Mouse (Mus musculus) left cerebral cortex, adult 2 months (tissue): ENCODE data around the gene Lfng. TPM values are rescaled to one million over a fixed set of nuclear protein-coding genes. Genes with fewer than 3 reads are reported as not detected.

Experiments used
- DNase-seq, 2 experiments: peaks; one replicate each; pipeline ENCODE4 v3.0.0; 2021 to 2022; ENCODE audit warnings: low spot score in 2 of 2, mixed read lengths in 1 of 2; ENCODE audit errors: extremely low spot score in 1 of 2
- H3K27ac ChIP-seq: fragments of 200-600 bp; 2 replicates; pipeline ENCODE4 v1.8.1; 2022
- H3K4me3 ChIP-seq: fragments of 200-600 bp; 2 replicates; pipeline ENCODE4 v1.8.1; 2022
- CTCF ChIP-seq: fragments of 200-600 bp; IDR thresholded peaks from 2 replicates; pipeline ENCODE4 v1.8.1; 2022; ENCODE audit warnings: antibody characterized with exemption, mild to moderate bottlenecking, moderate library complexity
- intact Hi-C: fragments of 180-260 bp; cut with DNase I; formaldehyde crosslinking; loops from one replicate; pipeline ENCODE4 v1.15.1; 2025
- total RNA-seq, 2 experiments: library from RNA; stranded (reverse); gene quantifications; 2 replicates each; pipeline ENCODE4 v1.2.3; 2021

Gene Lfng
- total RNA-seq, 2 experiments from 2014 or later = 25.9 to 26.2 TPM

GRCm38 (mm10) chr5:140619895-140620736, 13.0 kb downstream of the Lfng start:
- no peak overlapping the region for H3K27ac ChIP-seq
- no peak overlapping the region for H3K4me3 ChIP-seq
- DNase-seq = no peak
- intact Hi-C loops = loop anchor here (1.0 to 2.0 kb wide), 2 partner anchors 51 to 80 kb away; no protein-coding TSS in a partner anchor
- TF ChIP-seq CTCF = no peak

- DNase-seq = no peak
Measured at GRCm38 (mm10) chr5:140621092-140621491, 14.0 kb downstream of the Lfng start.

GRCm38 (mm10) chr5:140621517-140621916, 14.4 kb downstream of the Lfng start:
- Histone ChIP-seq H3K4me3 (no peak overlapping the region), H3K27ac (no peak overlapping the region; the same call in 1 of the 2 replicates)
- TF ChIP-seq CTCF = no peak
- intact Hi-C loops = no loop called here
- DNase-seq = no peak

More at GRCm38 (mm10) chr5:140621092-140621491, 14.0 kb downstream of the Lfng start:
- no peak overlapping the region for H3K4me3 ChIP-seq
- TF ChIP-seq CTCF = no peak
- intact Hi-C loops = no loop called here
- no peak overlapping the region; the same call in 1 of the 2 replicates for H3K27ac ChIP-seq

DNA sequence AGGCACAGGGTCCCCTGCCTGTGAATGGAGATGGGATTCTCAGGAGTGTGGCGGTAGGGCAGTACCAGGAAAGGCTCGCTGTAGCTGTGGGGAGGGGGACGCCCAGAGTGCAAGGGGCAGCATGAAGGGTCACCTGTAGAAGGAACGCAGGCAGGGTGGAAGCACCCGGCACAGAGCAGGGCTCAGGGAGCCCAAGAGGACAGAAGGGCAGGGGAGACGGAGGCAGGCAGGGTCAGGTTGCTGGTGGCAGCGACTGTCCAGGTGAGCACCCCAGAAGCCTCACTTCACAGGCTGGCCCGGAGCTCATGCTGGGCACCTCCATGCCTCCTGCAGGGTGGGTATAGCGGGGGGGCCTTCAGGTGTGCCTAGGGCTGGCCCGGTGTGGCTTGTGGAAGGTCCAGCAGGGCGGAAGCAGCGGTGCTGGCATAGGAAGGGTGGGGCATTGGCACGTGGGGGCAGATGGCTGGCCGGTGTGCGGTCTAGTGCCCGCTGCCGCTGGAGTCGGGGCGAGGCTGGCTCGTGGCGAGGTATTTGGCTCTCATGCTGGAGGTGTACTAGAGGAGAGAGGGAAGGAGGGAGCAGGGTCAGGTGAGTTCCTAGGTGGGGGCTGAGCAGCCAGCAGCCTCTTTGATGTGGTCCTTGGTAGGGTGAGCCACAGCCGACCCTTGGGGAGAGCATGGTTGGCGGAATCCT, 16.0 kb downstream of the Lfng start:
- Histone ChIP-seq H3K27ac (no peak overlapping the region), H3K4me3 (no peak overlapping the region)
- DNase-seq = no peak
- intact Hi-C loops = no loop called here
- no peak for TF ChIP-seq CTCF

DNA sequence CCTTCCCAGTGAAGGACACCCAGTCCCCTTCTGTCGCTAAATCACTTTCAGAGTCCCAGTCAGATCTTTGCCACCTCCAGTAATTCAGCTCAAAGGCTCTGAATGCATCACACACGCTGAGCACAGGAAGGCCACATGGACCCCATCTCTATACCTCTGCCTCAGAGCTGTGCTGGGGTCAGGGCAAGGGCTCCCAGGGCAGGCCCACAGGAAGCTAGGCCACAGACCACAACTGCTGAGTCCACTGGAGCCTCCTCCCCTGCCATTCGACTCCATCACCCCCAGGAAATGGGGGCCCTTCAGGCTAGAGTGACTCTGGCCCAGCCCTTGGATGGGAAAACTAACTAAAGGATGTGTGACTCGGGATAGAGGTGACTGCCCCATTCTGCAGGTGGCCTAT, 16.7 kb downstream of the Lfng start:
- Histone ChIP-seq H3K27ac (no peak overlapping the region), H3K4me3 (no peak overlapping the region)
- no peak for TF ChIP-seq CTCF
- no peak for DNase-seq
- intact Hi-C loops = no loop called here

- no peak for TF ChIP-seq CTCF
- intact Hi-C loops = no loop called here
- no peak overlapping the region for H3K27ac ChIP-seq
- no peak for DNase-seq
- H3K4me3 ChIP-seq = no peak overlapping the region
Measured at GRCm38 (mm10) chr5:140624238-140624637, 17.1 kb downstream of the Lfng start.

DNA sequence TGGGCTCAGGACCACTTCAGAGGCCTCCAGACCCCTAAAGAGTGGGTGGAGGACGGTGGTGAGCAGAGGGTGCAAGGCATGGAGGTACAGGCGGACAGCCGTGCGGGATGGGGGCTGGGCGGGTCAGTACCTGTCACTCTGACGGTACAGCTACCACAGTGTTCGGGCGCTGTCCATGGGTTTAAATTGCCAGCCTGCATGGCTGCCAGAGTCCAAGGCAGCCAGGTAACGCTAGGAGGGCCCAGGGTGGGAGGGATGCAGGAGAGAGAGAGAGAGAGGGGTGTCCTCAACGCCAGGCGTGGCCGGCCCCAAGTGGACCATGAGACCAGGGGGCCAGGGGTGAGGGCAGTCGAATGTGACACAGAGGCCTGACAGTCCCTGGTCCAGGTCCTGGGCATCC, 17.8 kb downstream of the Lfng start:
- intact Hi-C loops = no loop called here
- TF ChIP-seq CTCF = no peak
- H3K4me3 ChIP-seq = no peak overlapping the region
- no peak overlapping the region for H3K27ac ChIP-seq
- no peak for DNase-seq

DNA sequence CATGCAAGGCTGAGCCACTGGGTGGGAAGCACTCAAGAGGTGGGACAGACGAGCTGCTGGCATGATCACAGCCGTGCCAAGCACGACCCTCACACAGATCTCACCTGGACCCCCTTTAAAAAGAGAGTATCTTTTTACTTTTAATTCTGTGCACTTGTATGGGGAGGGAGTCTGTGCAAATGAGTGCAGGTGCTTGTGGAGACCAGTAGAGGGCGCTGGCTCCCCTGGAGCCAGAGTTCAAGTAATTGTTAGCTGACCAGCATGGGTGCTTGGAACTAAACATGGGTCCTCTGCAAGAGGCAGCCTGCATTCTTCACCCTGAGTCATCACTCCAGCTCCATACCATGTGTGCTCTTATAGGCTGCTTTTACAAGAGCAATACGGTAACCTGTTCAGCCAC, 20.5 kb downstream of the Lfng start:
- no peak overlapping the region for H3K4me3 ChIP-seq
- no peak overlapping the region for H3K27ac ChIP-seq
- intact Hi-C loops = no loop called here
- no peak for DNase-seq
- peak; percentile 35 for TF ChIP-seq CTCF

- Histone ChIP-seq H3K4me3 (no peak overlapping the region), H3K27ac (no peak overlapping the region)
- TF ChIP-seq CTCF = peak; percentile 42
- no peak for DNase-seq
- intact Hi-C loops = no loop called here
Measured at GRCm38 (mm10) chr5:140628995-140629394, 21.9 kb downstream of the Lfng start.

DNA sequence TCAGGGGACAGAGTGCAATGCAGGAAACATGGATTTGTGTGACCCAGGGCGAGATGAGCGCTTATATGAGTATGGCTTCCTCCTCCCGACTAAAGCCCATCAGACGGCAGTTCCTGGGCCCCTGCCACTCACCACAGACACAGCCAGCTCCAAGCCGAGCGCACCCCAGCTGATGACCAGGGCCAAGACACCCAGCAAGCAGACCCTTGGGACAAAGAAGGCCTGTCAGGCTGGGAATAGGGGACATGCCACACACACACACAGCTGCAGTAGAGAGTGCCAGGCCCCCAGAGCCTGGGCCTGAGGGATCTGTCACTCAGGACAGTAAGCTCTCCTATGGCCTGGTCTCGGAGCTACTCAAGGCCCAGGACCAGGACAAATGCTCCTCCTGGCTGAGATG, 26.3 kb downstream of the Lfng start:
- Histone ChIP-seq H3K27ac (no peak overlapping the region), H3K4me3 (no peak overlapping the region)
- no peak for DNase-seq
- no peak for TF ChIP-seq CTCF
- intact Hi-C loops = no loop called here

- H3K27ac ChIP-seq = no peak overlapping the region
- no peak for DNase-seq
- intact Hi-C loops = no loop called here
- H3K4me3 ChIP-seq = no peak overlapping the region
- TF ChIP-seq CTCF = no peak
Measured at GRCm38 (mm10) chr5:140634798-140635722, 27.9 kb downstream of the Lfng start.
